Mouse (Mus musculus): ENCODE measurements around the gene Pla2r1. TPM values are rescaled to one million over a fixed set of nuclear protein-coding genes. Genes with fewer than 3 reads are reported as not detected.

Gene Pla2r1
- polyA plus RNA-seq, 1 experiment: 1.0 TPM

DNA sequence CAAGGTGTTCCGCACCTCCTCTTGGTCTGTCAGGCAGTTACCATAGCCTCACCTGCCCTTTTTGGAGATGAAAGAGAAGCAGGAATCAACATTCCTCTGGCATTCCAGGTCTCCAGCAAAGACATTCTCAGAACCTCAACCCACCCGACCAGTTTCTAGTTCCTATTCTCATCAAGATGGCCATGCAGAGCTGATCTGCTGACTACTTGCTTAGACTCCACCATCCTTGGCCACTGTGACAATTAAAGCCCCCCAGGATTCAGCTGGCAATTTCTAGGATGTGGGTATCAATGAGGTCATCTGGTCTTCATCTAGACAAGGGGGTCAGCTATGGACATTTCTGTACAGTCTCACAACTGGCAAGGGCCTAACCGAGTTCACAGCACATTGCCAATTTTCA lies 20.1 kb downstream of the Pla2r1 start:
- H3K4me3 ChIP-seq (ENCODE audit: insufficient read depth, low read depth, low read length): no peak overlapping the region
- no peak overlapping the region for H3K27ac ChIP-seq (replicated peaks; ENCODE audit: low read depth, low read length)
- H3K4me1 ChIP-seq (ENCODE audit: control insufficient read depth, insufficient read depth, insufficient read length, low read length): no peaks in the 10 kb centered on the region

DNA sequence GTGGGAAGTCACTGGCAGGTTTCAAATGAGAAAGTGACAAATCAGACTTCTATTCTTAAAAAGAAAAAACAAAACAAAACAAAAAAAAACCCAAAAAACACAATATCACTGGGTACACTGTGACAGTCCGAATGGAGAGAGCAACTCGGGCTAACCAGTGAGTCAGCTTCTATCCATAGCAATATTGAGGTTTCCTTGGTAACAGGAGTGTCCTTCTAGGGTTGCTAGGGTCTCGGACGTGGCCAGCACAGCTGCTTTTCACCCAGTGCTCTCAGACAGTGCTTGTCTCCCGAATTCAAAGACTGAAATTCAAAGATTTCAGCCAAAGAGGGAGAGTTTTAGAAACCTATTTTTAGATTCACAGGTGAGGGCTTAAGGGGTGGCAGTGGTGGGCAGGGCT lies 20.6 kb downstream of the Pla2r1 start:
- no peak overlapping the region for H3K4me3 ChIP-seq (ENCODE audit: insufficient read depth, low read depth, low read length)
- no peak overlapping the region for H3K27ac ChIP-seq (replicated peaks; ENCODE audit: low read depth, low read length)
- H3K4me1 ChIP-seq (ENCODE audit: control insufficient read depth, insufficient read depth, insufficient read length, low read length): no peaks in the 10 kb centered on the region

DNA sequence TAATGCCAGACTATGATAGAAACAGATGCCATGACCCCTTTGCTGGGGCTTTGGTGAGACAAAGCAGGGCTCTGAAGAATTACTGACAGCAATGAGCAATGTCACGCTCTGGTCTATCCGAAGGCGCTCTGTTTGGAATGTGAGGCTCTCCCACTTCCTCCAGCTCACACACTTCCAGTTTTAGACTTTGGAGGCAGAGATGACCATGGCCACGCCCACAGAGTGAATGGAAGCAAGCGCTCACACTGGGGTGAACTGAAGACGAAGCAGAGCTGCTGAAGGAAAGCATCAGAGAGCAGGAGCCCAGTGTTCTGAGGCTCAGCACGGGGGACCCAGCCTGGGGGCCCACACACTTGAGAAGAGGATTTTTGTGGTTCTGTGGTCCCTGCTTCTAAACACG lies 37.3 kb downstream of the Pla2r1 start:
- H3K4me3 ChIP-seq (ENCODE audit: insufficient read depth, low read depth, low read length): no peak overlapping the region
- H3K4me1 ChIP-seq (ENCODE audit: control insufficient read depth, insufficient read depth, insufficient read length, low read length): no peaks in the 10 kb centered on the region
- H3K27ac ChIP-seq (replicated peaks; ENCODE audit: low read depth, low read length): no peak overlapping the region

DNA sequence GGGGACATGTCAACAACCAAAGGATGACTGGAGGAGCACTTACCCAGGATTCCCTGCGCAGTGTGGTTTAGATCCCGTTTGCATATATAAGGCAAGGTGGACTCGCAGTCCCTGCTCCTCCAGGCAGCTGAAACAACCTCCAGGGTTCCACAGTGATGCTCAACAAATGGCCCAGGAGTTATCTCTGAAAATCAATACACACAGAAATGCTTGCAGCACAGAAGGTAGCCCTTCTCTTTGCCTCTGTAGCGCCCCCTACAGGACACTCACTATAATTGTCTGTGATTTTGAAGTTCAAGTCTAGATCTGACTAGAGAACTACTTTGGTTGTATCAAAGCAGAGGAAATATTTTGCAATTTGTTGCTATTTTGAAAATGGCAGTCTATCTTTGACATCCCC lies 38.2 kb downstream of the Pla2r1 start:
- no peak overlapping the region for H3K4me3 ChIP-seq (ENCODE audit: insufficient read depth, low read depth, low read length)
- no peaks in the 10 kb centered on the region for H3K4me1 ChIP-seq (ENCODE audit: control insufficient read depth, insufficient read depth, insufficient read length, low read length)
- no peak overlapping the region for H3K27ac ChIP-seq (replicated peaks; ENCODE audit: low read depth, low read length)

DNA sequence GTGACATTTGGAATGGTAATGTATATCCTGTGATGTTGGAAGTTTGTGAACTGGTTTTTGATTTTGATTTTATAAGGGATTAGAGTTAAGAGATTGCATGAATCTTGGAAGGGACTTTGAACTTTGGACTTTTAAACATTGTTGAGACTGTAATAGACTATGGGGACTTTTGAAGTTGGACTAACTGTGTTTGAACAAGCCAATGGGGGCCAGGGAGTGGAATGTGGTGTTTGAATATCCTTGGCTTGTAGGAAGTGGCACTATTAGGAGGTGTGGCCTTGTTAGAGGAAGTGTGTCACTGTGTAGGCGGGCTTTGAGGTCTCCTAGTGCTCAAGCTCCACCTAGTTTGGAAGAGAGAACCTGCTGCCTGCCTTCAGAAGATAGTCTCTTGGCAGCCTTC lies 42.4 kb downstream of the Pla2r1 start:
- Histone ChIP-seq H3K4me1 (ENCODE audit: control insufficient read depth, insufficient read depth, insufficient read length, low read length) (no peaks in the 10 kb centered on the region), H3K4me3 (ENCODE audit: insufficient read depth, low read depth, low read length) (no peak overlapping the region), H3K27ac (replicated peaks; ENCODE audit: low read depth, low read length) (no peak overlapping the region)

DNA sequence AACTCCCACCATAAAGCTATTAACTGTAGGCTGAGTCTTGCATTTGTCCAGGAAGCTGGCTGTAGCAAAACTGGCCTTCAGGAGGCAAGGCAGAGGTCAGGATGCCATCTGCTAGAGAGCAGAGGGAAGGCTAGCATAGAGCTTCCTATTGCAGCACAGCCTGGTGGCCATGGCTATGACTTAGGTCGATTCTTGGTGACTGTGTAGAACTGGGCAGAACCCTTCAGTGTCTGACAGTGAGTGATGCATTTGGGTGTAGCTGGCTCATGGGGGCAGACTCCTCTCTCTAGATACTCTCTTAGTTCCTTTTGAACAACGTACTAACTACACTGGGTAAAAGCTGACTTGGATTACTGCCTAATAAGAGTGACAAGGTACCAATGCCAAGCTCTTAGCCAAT lies 48.0 kb downstream of the Pla2r1 start:
- no peaks in the 10 kb centered on the region for H3K4me1 ChIP-seq (ENCODE audit: control insufficient read depth, insufficient read depth, insufficient read length, low read length)
- no peak overlapping the region for H3K4me3 ChIP-seq (ENCODE audit: insufficient read depth, low read depth, low read length)
- H3K27ac ChIP-seq (replicated peaks; ENCODE audit: low read depth, low read length): no peak overlapping the region

DNA sequence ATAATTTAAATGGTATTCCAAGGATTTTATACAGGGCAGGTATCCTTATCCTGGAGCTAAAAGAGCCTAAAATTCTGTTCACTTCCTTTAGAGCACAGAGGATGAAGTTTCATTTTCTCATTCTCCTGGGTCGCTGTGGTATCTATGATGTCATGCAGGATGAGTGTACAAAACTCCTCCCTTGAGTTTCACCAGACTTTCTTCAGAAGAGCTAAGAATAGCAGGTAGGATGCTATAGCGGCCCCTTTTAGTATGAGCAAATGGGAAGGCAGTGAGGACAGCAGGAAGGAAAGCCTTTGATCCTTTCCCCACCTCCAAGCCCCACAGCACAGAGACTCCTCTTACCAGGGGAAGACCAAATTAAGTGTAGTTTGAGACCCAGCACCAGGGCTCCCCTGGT lies 48.4 kb downstream of the Pla2r1 start:
- H3K27ac ChIP-seq (replicated peaks; ENCODE audit: low read depth, low read length): no peak overlapping the region
- no peaks in the 10 kb centered on the region for H3K4me1 ChIP-seq (ENCODE audit: control insufficient read depth, insufficient read depth, insufficient read length, low read length)
- no peak overlapping the region for H3K4me3 ChIP-seq (ENCODE audit: insufficient read depth, low read depth, low read length)

DNA sequence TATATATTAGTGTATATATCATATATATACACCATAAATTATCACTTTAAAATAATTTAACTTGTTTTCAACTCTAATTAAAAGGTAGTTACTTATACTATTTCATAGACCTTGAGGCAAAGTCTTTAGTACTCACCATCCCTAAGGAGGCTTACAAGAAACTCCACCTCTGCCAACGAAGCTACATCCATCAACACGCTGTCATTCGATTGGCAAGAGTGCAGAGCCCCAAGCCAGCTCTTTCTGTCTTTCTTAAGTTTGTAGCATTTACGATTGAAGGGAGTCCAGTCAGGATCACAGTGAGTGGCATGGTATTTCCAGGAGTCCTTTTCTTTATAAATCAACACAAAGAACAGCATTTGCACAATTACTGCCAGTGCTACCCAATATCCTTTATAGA lies 49.1 kb downstream of the Pla2r1 start:
- Histone ChIP-seq H3K4me3 (ENCODE audit: insufficient read depth, low read depth, low read length) (no peak overlapping the region), H3K4me1 (ENCODE audit: control insufficient read depth, insufficient read depth, insufficient read length, low read length) (no peaks in the 10 kb centered on the region), H3K27ac (replicated peaks; ENCODE audit: low read depth, low read length) (no peak overlapping the region)

DNA sequence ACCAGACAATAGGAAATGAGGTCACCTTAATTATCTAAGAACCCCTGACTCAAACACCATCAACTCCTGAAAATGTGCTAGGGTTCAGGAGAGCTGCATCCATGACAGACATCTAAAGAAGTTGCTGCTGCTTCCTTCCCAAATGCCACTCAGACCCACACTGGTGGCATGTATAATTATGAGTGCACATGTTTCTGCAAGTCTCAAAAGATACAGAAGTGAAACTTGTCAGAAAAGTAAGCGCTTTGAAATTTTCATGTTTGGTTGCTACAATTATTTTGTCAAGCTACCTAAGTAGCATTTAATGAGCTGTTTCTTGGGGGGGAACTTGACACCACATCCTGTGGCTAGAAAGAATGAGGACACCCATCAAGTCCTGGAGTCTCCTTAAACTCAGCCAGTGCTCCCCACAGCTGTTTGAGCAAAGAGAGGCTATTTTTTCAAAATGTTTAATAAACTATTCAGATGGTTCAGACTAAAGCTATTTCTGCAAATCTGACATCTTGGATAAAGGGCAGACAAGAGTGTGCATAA lies 52.5 kb downstream of the Pla2r1 start:
- no peak overlapping the region for H3K27ac ChIP-seq (replicated peaks; ENCODE audit: low read depth, low read length)
- no peaks in the 10 kb centered on the region for H3K4me1 ChIP-seq (ENCODE audit: control insufficient read depth, insufficient read depth, insufficient read length, low read length)
- H3K4me3 ChIP-seq (ENCODE audit: insufficient read depth, low read depth, low read length): no peak overlapping the region

DNA sequence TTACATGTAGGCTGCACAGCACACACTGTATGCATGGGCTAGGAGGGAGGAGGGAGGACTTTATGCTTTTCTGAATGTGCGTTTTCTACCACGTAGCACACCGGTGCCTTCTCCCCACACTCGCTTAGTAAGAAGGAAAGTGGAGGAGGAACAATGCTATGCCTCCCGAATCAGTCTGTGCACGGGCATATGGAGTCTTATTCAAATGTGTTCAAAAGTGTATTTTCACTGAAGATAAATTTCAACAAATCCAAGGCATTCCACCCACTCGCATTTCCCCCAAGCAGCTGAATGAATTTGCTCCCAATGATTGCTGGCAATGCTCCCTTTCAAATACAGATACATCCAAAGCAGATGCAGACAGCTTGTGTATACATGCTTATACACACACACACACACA lies 73.2 kb downstream of the Pla2r1 start:
- no peak overlapping the region for H3K27ac ChIP-seq (replicated peaks; ENCODE audit: low read depth, low read length)
- no peaks in the 10 kb centered on the region for H3K4me1 ChIP-seq (ENCODE audit: control insufficient read depth, insufficient read depth, insufficient read length, low read length)
- H3K4me3 ChIP-seq (ENCODE audit: insufficient read depth, low read depth, low read length): no peak overlapping the region

DNA sequence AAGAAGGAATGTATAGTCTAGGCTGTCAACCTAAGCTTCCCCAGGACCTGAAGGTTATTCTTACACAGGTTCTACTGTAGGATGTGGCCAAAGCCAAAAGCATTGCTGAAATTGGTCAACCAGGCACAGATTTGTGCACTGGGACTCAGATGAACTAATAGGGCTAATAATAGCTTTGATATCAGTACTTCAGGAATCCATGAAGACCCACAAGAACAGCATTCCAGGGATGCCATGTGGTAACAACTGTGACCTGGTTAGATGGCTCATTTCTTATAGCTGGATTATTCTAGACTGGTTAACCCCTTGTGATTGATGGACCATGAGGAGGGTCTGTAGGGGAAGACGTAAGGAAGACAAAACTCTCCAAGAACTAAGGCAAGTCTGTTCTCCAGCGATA lies 74.3 kb downstream of the Pla2r1 start:
- no peaks in the 10 kb centered on the region for H3K4me1 ChIP-seq (ENCODE audit: control insufficient read depth, insufficient read depth, insufficient read length, low read length)
- no peak overlapping the region for H3K27ac ChIP-seq (replicated peaks; ENCODE audit: low read depth, low read length)

DNA sequence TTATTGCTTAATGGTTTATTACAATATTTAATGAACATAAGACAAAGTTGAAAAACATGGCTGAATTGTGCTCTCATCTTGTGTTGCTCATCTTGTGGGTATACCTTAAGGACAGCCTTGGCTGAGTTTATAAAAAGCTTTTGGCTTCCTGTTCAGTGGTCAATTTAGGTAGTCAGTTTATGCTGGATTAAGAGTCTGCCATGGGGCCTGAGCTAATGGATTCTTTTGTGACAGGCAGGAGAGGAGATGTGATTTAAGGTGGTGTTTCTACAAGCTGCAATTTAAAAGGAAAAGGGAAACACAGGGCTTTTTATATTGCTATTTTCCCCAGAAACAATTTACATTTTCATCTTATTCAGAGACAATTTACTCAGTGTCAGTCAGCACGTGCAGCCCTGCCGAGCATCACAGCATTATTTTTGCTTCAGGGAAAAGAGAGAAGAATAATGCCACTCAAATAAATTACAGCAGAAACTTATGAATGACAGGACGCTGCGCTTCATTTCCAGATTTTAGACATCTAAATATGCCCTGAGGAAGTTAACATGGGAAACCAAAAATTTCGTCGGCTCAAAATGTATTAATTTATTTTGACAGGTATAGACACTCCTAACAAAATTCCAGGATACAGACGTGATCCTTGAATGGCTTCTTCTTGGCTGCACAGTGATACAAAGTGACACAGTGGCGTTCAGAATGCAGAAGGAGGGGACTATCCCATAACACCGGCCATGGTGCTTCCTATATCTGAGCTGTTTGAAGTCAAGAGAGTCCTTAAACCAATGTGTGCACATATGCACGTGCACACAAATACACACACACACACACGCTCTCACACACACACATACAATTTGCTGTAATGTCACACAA lies 84.0 kb downstream of the Pla2r1 start:
- Histone ChIP-seq H3K4me3 (ENCODE audit: insufficient read depth, low read depth, low read length) (no peak overlapping the region), H3K27ac (replicated peaks; ENCODE audit: low read depth, low read length) (no peak overlapping the region), H3K4me1 (ENCODE audit: control insufficient read depth, insufficient read depth, insufficient read length, low read length) (no peaks in the 10 kb centered on the region)

More for the DNA sequence above, 74.3 kb downstream of the Pla2r1 start:
- H3K4me3 ChIP-seq (ENCODE audit: insufficient read depth, low read depth, low read length): no peak overlapping the region

DNA sequence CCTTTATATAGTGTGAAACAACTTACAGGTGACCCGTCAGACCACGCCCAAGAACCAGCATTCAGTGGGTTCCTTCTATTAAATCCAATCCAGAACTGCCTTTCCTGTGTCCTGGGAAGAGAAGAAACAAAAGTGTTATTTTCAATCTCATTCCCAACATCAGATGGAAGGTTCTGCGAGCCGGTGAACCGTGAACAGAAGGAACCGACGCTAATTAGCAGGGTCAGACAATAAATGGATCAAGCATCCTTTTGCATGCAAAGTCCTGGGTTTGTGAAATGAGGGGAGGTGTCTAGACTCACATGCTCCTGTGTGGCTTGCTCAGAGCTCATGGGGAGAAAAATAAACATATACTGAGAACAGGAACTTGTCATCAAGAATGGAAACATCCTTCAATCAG lies 100.7 kb downstream of the Pla2r1 start:
- H3K4me1 ChIP-seq (ENCODE audit: control insufficient read depth, insufficient read depth, insufficient read length, low read length): no peaks in the 10 kb centered on the region
- H3K4me3 ChIP-seq (ENCODE audit: insufficient read depth, low read depth, low read length): no peak overlapping the region
- H3K27ac ChIP-seq (replicated peaks; ENCODE audit: low read depth, low read length): no peak overlapping the region

DNA sequence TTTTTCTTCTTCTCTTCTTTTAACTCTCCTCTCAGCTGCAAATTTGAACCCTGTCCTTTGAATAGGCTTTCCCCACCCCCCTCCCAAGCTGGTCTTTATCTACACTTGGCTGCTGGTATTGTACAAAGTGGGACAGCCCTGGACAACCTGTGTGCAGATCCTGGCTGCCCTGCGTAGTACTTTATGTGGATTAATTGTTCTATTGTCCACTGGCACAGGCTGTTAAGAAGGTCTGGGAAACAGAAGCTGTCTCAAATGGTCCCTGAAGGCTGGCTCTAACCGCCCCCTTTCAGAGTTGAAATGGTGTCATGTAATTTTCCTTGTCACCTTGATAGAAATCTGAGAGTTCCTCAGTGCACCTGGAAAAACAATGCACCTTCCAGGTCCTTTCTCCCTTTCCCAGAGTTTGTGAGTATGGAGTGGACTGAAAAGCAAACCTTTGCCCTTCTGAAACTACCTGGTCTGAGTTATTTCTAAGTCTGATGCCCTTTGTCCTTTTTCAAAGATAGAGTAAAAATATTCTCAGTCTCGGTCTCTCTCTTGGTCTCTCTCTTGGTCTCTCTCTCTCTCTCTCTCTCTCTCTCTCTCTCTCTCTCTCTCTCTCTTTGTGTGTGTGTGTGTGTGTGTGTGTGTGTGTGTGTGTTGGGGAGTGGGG lies 101.9 kb downstream of the Pla2r1 start:
- no peak overlapping the region for H3K27ac ChIP-seq (replicated peaks; ENCODE audit: low read depth, low read length)
- no peaks in the 10 kb centered on the region for H3K4me1 ChIP-seq (ENCODE audit: control insufficient read depth, insufficient read depth, insufficient read length, low read length)

DNA sequence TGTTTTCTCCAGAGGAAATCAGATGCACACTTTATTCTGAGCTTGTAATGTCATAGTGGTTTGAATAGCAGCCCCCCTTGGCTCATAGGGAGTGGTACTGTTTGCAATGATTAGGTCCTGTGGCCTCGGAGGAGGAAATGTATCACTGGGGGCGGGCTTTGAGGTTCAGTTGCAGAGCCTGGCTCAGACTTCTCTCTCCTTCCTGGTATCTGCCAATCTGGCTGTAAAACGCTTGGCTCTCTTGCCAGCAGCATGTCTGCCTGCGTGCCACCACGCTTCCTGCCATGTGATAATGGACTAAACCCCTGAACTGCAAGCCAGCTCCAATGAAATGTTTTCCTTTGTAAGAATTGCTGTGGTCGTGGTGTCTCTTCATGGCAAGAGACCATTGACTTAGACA lies 103.4 kb downstream of the Pla2r1 start:
- no peaks in the 10 kb centered on the region for H3K4me1 ChIP-seq (ENCODE audit: control insufficient read depth, insufficient read depth, insufficient read length, low read length)
- no peak overlapping the region for H3K27ac ChIP-seq (replicated peaks; ENCODE audit: low read depth, low read length)
- no peak overlapping the region for H3K4me3 ChIP-seq (ENCODE audit: insufficient read depth, low read depth, low read length)

More for the DNA sequence above, 101.9 kb downstream of the Pla2r1 start:
- no peak overlapping the region for H3K4me3 ChIP-seq (ENCODE audit: insufficient read depth, low read depth, low read length)

Measured in brown adipose tissue, adult 24 weeks (tissue).